Mouse (Mus musculus): ENCODE measurements around the gene Bcar1. TPM values are rescaled to one million over a fixed set of nuclear protein-coding genes. Genes with fewer than 3 reads are reported as not detected.

Gene Bcar1
- polyA plus RNA-seq, 1 experiment = 54.5 TPM

- DNase-seq (ENCODE audit: low read depth) = no peak
Measured at GRCm38 (mm10) chr8:111769764-111770428, 26.3 kb upstream of the Bcar1 start.

- DNase-seq (ENCODE audit: low read depth) = no peak
Measured at GRCm38 (mm10) chr8:111769296-111769695, 25.7 kb upstream of the Bcar1 start.

GRCm38 (mm10) chr8:111768651-111769050 lies 25.0 kb upstream of the Bcar1 start:
- no peak for DNase-seq (ENCODE audit: low read depth)

GRCm38 (mm10) chr8:111765616-111766015 lies 22.0 kb upstream of the Bcar1 start:
- DNase-seq (ENCODE audit: low read depth) = no peak

GRCm38 (mm10) chr8:111765096-111765495 lies 21.5 kb upstream of the Bcar1 start:
- DNase-seq (ENCODE audit: low read depth) = no peak

GRCm38 (mm10) chr8:111760708-111761107 lies 17.1 kb upstream of the Bcar1 start:
- DNase-seq (ENCODE audit: low read depth) = no peak

GRCm38 (mm10) chr8:111758817-111759216 lies 15.2 kb upstream of the Bcar1 start:
- DNase-seq (ENCODE audit: low read depth) = no peak

GRCm38 (mm10) chr8:111757599-111757998 lies 14.0 kb upstream of the Bcar1 start:
- DNase-seq (ENCODE audit: low read depth) = no peak

GRCm38 (mm10) chr8:111754736-111755135 lies 11.1 kb upstream of the Bcar1 start:
- DNase-seq (ENCODE audit: low read depth) = no peak

GRCm38 (mm10) chr8:111754088-111754487 lies 10.5 kb upstream of the Bcar1 start:
- no peak for DNase-seq (ENCODE audit: low read depth)

GRCm38 (mm10) chr8:111748766-111749165 lies 5.2 kb upstream of the Bcar1 start:
- no peak for DNase-seq (ENCODE audit: low read depth)

GRCm38 (mm10) chr8:111747866-111748649 lies 4.4 kb upstream of the Bcar1 start:
- no peak for DNase-seq (ENCODE audit: low read depth)

GRCm38 (mm10) chr8:111746582-111747465 lies 3.2 kb upstream of the Bcar1 start:
- no peak for DNase-seq (ENCODE audit: low read depth)

- DNase-seq (ENCODE audit: low read depth) = no peak
Measured at GRCm38 (mm10) chr8:111745591-111746418, 2.2 kb upstream of the Bcar1 start.

GRCm38 (mm10) chr8:111745086-111745485 lies 1.5 kb upstream of the Bcar1 start:
- DNase-seq (ENCODE audit: low read depth) = no peak

GRCm38 (mm10) chr8:111743101-111743791 lies 363 bp downstream of the Bcar1 start:
- DNase-seq (ENCODE audit: low read depth) = no peak

- no peak for DNase-seq (ENCODE audit: low read depth)
Measured at GRCm38 (mm10) chr8:111742261-111743037, 1.2 kb downstream of the Bcar1 start.

GRCm38 (mm10) chr8:111741556-111741955 lies 2.1 kb downstream of the Bcar1 start:
- no peak for DNase-seq (ENCODE audit: low read depth)

GRCm38 (mm10) chr8:111740994-111741393 lies 2.6 kb downstream of the Bcar1 start:
- no peak for DNase-seq (ENCODE audit: low read depth)

- DNase-seq (ENCODE audit: low read depth) = no peak
Measured at GRCm38 (mm10) chr8:111740301-111740711, 3.3 kb downstream of the Bcar1 start.
